Mouse (Mus musculus): ENCODE data around the gene Itpk1. TPM values are rescaled to one million over a fixed set of nuclear protein-coding genes. Genes with fewer than 3 reads are reported as not detected.

Itpk1 gene
- total RNA-seq, 2 experiments from 2014 or later, result 66.6 to 76.8 TPM

DNA sequence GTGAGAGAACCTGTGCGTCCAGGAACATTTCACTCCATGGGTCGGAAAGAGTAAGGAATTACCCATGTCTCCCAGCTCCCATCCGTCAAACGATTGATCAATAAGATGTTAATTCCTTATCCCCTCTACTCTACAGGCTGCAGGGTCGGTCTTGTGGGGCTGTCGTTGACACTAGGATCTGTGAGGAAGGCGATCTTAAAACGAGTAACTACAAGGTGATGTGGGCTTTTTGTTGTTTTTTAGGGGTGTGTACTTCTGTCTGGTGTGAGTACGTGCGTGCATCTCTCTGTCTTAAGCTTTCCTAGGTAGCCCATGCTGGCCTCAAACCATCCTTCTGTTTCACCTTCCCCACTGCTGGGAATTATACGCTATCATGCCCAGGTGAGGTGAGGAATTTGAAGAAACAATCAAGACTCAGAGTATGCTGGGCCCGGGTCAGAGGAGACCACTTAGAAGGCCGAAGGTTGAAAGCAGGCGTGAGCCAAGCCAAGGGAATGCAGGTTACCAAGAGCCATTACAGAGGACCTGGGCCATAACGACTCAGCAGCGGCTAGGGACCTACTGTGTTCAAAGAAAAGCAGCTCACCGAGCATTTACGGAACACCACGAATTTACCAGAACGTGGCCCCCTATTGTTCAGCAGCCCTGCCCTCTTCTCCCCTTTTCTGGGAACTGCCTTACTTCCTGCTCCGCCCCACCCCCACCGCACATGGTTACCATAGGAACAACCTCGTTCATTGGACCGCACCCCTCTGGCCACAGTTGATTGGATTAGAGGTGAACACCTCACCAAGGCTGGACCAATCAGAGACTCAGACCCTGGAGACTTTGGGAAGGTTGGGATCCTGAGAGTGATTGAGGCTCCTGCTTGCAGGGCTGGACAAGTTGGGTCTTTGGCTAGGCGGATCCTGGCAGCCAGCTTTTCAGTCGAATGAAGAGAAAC is 25.4 kb upstream of the Itpk1 start:
- peak overlapping the region; percentile 83 for H3K27ac ChIP-seq
- TF ChIP-seq CTCF (conservative IDR thresholded peaks at IDR 0.05), result no peak
- peak overlapping the region; percentile 2; the same call in 1 of the 2 replicates for H3K4me3 ChIP-seq
- DNase-seq (ENCODE audit: low spot score in 2 of 2), result peak; percentile 71 to 78

DNA sequence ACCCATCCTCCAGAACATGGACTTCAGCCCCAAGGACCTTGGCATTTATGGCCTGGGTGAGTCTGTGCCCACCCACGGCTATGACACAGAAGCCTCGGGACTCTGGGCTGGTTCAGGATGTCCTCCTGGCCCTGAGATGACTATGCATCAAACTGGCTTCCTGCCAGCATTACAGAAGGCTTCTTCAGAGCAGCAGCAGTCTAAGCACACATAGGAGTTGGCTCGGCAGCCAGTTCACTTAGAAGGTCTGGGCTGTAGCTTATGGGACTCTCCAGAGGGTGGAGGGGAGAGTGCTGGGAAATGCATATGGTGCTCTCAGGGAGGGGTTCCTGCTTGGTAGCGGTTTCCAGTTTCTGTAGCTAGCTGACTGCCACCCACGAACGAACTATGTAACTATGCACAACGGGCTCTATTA is 21.0 kb upstream of the Itpk1 start:
- peak overlapping the region; percentile 48; the same call in 1 of the 2 replicates for H3K27ac ChIP-seq
- peak in 1 of 2 experiments; percentile 51 for DNase-seq (ENCODE audit: low spot score in 2 of 2)
- H3K4me3 ChIP-seq, result no peak overlapping the region
- TF ChIP-seq CTCF (conservative IDR thresholded peaks at IDR 0.05), result no peak

DNA sequence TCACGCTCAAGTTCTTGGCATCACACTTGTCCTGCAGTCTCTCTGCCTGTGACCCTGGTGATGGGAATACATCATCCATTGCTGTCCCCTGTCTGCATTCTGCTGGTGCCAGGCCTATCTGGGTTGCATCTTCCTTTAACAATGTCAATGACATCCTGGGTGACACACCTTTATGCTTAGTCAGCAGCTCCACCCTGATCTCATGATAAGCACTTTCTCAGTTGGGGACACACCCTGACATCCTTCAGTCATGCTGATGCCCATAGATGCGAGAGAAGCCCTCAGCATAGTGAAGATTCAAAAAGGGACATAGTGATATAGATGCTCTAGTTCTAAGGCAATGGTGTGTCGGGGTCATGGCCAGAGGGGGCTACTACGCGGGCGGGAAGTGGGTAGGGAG is 20.4 kb upstream of the Itpk1 start:
- Histone ChIP-seq H3K4me3 (no peak overlapping the region), H3K27ac (no peak overlapping the region)
- no peak for DNase-seq (ENCODE audit: low spot score in 2 of 2)
- TF ChIP-seq CTCF (conservative IDR thresholded peaks at IDR 0.05), result no peak

DNA sequence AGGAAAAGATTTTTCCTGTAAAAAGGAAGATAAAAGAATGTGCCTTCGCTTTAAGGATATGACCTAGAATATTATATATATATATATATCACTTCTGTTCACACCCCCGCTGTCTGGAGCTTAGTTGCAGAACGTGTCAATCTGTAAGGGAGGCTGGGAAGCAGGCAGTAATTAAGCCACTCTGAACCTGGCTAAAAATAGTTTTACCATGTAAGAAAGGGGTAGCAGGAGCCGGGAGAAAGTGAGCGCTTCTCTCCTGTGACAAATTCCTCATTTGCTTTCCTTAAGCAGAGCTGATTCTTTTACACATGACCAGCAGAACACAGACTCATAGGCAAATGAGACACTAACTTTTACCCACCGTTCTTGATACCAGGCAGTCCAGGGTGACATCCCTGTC is 19.1 kb upstream of the Itpk1 start:
- TF ChIP-seq CTCF (conservative IDR thresholded peaks at IDR 0.05), result no peak
- H3K27ac ChIP-seq, result no peak overlapping the region
- no peak overlapping the region for H3K4me3 ChIP-seq
- DNase-seq (ENCODE audit: low spot score in 2 of 2), result no peak

DNA sequence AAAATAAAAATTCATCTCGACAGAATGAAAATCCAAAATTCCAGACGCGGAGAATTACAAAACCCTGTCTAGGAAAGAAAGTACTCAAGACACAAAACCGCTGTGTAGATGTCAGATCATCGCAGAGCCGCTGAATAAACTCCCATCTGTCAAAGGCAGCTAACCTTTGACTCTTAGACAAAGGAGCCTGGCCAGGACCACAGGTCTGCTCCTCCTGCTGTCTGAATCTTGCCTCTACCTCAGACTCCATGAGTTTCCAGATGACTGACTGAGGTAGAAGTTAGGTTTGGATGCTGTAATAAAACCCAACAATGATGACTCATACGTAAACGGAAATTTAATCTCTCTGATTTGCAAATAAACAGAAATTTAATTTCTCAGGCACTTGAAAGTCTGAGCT is 18.2 kb upstream of the Itpk1 start:
- no peak for TF ChIP-seq CTCF (conservative IDR thresholded peaks at IDR 0.05)
- DNase-seq (ENCODE audit: low spot score in 2 of 2), result no peak
- H3K27ac ChIP-seq, result no peak overlapping the region
- H3K4me3 ChIP-seq, result no peak overlapping the region

DNA sequence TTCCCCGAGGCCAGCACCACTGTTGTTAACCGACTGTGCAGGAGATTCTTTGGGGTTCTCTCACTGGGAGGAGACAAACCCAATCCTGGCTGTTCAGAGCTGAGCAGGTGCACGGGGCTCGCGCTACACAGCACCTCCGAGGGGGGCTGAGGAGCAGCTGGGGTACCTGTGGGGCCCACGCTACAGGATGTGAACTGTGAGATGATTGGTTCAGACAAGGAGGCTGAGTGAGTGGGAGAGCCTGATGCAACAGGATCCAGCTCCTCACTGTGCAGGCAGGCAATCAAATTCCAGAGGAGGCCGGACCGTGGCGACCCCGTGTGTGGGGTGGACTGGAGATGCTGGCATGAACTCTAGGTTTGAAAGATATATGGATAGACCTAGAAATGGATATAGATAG is 17.7 kb upstream of the Itpk1 start:
- no peak overlapping the region for H3K4me3 ChIP-seq
- DNase-seq (ENCODE audit: low spot score in 2 of 2), result no peak
- no peak overlapping the region for H3K27ac ChIP-seq
- no peak for TF ChIP-seq CTCF (conservative IDR thresholded peaks at IDR 0.05)

DNA sequence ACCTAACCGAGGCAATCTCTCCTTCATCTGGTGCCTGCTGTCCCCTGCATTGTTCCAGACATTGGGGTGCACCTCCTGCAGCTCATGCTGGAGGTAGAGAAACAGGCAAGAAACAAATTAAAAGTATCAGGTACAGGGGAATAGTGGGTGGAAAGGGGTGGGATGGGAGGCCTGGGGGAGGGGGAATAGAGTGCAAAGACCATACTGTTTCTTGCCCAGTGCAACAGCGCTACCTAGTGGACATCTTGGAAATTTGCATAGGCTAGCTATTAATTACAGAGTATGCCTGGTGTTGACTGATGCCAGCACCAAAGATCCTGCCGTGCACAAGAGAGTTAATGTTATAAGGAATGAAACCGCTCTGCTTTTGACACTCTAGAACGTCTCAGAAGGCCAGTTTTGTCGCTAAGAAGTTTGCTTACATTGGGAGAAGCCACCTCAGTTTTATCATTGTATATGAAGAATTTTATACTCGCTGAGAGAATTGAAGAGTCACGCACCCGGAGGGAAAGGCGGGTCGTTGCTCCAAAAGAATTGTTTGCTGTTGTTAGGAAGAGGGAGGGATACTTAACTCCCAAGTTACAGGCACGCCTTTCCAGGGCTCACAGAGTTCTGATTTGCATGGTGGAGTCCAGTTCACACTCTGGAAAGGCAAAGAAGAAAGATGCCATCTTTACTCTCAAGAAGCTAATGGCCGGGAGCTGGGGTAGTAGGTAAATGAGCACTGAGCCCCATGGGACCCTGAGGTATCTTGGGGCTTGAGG is 15.0 kb upstream of the Itpk1 start:
- Histone ChIP-seq H3K4me3 (no peak overlapping the region), H3K27ac (no peak overlapping the region)
- peak; percentile 91 for TF ChIP-seq CTCF (conservative IDR thresholded peaks at IDR 0.05)
- DNase-seq (ENCODE audit: low spot score in 2 of 2), result peak in 1 of 2 experiments; percentile 71

DNA sequence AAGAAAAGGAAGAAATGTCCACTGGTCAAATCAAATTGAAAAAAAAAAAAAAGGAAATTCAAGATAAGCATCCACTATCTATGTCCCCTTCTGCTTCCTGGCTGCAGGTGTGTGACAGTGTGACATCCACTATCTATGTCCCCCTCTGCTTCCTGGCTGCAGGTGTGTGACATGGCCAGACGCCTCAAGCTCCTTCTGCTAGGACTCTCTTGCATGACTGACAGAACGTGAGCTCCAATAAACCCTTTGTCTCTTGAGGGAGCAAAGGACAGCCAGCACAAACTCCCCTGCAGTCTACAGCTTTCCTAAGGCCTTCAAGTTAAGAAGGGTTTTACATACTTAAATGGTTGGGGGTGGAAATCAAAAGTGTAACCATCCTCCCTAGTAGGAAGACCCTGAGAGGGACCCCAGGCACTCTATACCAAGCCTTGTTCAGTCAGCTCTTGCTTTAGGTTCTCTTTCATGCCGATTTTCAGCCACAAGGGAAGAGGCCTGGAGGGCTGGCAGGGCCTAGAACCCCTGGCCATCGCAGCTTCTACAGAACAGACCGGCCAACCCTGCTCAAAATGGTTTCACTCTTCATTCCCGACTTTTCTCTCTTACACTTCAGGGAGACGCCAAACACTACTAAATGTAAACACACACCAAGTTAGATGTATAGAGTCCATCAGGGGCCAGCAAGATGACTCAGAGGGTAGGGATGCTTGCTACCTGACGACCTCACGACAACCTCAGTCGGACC is 10.1 kb upstream of the Itpk1 start:
- no peak overlapping the region for H3K4me3 ChIP-seq

DNA sequence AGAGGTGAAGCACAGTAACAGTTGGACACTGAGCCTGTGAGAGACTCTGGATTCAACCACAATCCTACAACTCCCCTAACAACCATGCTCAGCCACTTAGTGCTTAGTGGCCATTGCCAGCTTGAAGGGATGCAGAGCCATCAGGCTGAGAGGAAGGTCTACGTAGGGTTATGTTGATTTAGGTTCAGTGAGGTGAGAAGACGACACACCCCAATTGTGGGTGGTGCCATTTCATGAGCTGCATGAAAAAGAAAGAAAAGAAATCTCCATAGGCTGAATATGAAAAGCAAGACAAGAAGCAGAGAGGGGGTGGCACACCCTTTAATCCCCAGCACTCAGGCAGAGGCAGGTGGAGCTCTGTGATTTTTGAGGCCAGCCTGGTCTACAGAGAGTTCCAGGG is 9.4 kb upstream of the Itpk1 start:
- Histone ChIP-seq H3K4me3 (no peak overlapping the region), H3K27ac (no peak overlapping the region)
- no peak for TF ChIP-seq CTCF (conservative IDR thresholded peaks at IDR 0.05)
- no peak for DNase-seq (ENCODE audit: low spot score in 2 of 2)

More for the DNA sequence above, 10.1 kb upstream of the Itpk1 start:
- no peak overlapping the region for H3K27ac ChIP-seq
- no peak for DNase-seq (ENCODE audit: low spot score in 2 of 2)
- no peak for TF ChIP-seq CTCF (conservative IDR thresholded peaks at IDR 0.05)

DNA sequence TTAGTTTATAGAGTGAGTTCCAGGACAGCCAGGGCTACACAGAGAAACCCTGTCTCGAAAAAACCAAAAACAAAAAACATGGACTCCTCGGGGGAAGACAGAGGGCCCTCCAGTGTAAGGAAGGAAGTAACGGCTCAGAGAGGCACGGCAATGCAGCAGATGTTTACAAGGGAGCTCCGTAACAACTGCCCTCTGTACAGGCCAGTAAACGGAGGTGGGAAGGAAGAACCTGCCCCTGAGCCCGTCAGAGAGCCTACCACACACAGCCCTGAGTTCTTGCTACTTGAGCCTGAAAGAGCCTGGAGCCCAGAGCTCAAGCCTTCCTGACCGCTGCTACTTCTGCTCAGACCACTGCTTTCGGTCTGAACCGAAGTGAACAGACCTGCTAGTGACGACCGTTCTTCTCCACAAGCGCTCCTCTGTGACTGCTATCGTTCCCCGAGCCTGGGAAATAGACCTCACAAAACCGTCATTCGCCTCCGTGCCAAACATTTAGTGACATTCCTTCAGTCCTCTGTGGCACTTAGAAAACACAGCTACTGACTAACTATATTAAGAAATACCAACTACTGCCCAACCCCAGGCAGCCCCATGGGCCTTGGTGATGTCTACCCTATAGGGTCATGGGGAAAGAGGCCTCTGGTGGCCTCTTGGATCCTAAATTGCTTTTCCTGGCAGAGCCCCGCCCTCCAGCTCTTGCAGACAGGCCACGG is 8.6 kb upstream of the Itpk1 start:
- no peak for TF ChIP-seq CTCF (conservative IDR thresholded peaks at IDR 0.05)
- no peak overlapping the region for H3K4me3 ChIP-seq
- no peak for DNase-seq (ENCODE audit: low spot score in 2 of 2)
- H3K27ac ChIP-seq, result no peak overlapping the region

DNA sequence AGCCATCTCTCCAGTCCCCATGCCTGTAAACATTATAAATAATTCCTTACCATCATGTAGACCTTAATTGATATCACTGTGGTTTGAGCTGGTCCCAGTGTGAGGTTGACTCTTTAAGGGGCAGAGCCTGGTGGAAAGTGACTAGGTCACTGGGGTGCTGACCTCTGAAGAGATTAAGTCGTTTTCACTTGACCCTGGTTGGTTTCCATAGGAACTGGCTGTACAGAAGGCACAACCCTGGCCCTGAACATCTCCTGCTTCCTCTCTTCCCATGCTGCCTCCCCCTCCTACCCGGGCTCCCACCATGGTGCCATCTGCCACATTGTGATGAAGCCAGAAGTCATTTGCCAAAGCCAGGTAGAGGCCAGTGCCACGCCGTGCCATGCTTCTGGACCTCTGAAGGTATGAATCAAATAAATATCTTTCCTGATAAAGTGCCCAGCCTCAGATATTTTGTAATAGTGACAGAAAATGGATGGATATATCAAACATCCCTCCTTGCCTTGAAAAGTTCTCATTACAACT is 6.2 kb upstream of the Itpk1 start:
- TF ChIP-seq CTCF (conservative IDR thresholded peaks at IDR 0.05), result no peak
- no peak for DNase-seq (ENCODE audit: low spot score in 2 of 2)
- H3K4me3 ChIP-seq, result no peak overlapping the region
- no peak overlapping the region for H3K27ac ChIP-seq

DNA sequence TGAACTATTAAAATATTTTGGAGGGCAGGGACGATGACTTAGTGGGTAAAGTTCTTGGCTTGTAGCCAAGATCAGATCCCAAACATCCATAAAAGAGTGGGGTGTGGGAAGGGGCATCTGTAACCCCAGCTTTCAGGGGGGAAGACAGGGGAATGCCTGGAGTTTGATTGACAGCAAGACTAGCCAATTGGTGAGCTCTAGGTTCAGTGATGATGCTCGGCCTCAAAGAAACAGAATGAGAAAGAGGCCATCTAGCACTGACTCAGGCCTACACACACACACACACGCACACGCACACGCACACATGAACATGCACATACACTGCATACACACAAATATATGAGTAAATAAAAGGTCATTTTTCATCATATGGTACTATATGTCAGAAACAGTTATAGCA is 5.2 kb upstream of the Itpk1 start:
- no peak for TF ChIP-seq CTCF (conservative IDR thresholded peaks at IDR 0.05)
- Histone ChIP-seq H3K27ac (no peak overlapping the region), H3K4me3 (no peak overlapping the region)
- no peak for DNase-seq (ENCODE audit: low spot score in 2 of 2)
